In genomic region chr1:164881891-164882290, GRCm38 (mm10) we compare ENCODE assay signal across 16 mouse cellular contexts. TPM values are rescaled to one million over a fixed set of nuclear protein-coding genes. Genes with fewer than 3 reads are reported as not detected.
"Had no signal": no experiment of that assay in that cellular context is flagged by ENCODE, and none has a peak within 500 bp of the region (broad histone marks: within the 10 kb centered on the region; RNA-seq: fewer than 3 reads in every experiment).

No protein-coding gene starts in this region.

- H3K27ac ChIP-seq: limb, embryonic 10.5 days; lung, embryonic 15.5 days; macrophage; midbrain, embryonic 12.5 days; neural tube, embryonic 15.5 days; stomach, embryonic 15.5 days had no signal

- H3K36me3 ChIP-seq: limb, embryonic 10.5 days; lung, embryonic 15.5 days; midbrain, embryonic 12.5 days; neural tube, embryonic 15.5 days; stomach, embryonic 15.5 days had no signal

- DNase-seq: kidney, adult 18-20 months; kidney, postnatal 14 days; lung, postnatal 14 days had no signal

- H3K9ac ChIP-seq: lung, embryonic 15.5 days; midbrain, embryonic 12.5 days; neural tube, embryonic 15.5 days; stomach, embryonic 15.5 days had no signal

- H3K4me1 ChIP-seq: limb, embryonic 10.5 days; lung, embryonic 15.5 days; megakaryocyte, embryonic 14.5 days; midbrain, embryonic 12.5 days; neural tube, embryonic 15.5 days; stomach, embryonic 15.5 days had no signal

- H3K27me3 ChIP-seq: lung, embryonic 15.5 days; megakaryocyte, embryonic 14.5 days; midbrain, embryonic 12.5 days; neural tube, embryonic 15.5 days; stomach, embryonic 15.5 days had no signal

- H3K4me3 ChIP-seq: limb, embryonic 10.5 days; lung, embryonic 15.5 days; megakaryocyte, embryonic 14.5 days; midbrain, embryonic 12.5 days; neural tube, embryonic 15.5 days; stomach, embryonic 15.5 days had no signal

- H3K9me3 ChIP-seq: limb, embryonic 10.5 days; lung, embryonic 15.5 days; megakaryocyte, embryonic 14.5 days; midbrain, embryonic 12.5 days; neural tube, embryonic 15.5 days; stomach, embryonic 15.5 days had no signal

- H3K4me2 ChIP-seq: liver, embryonic 11.5 days; lung, embryonic 15.5 days; midbrain, embryonic 12.5 days; neural tube, embryonic 15.5 days; stomach, embryonic 15.5 days had no signal

RNA-seq across cellular contexts. Expression of gene Xcl1, which starts 53.4 kb away (rescaled TPM):
- polyA plus RNA-seq: kidney, embryonic 14.5 days; limb, embryonic 10.5 days; limb, embryonic 14.5 days; liver, embryonic 11.5 days; liver, embryonic 16.5 days; macrophage; midbrain, embryonic 12.5 days; midbrain, postnatal 0 days; neural tube, embryonic 11.5 days; neural tube, embryonic 15.5 days; stomach, embryonic 15.5 days had no signal
